Mouse (Mus musculus) limb, embryonic 13.5 days (tissue): ENCODE data around the gene Epn2. TPM values are rescaled to one million over a fixed set of nuclear protein-coding genes. Genes with fewer than 3 reads are reported as not detected.

Experiments used
- ATAC-seq: fragments of 200-750 bp; cut with Nextera tagmentation; 2 replicates; pipeline ENCODE4 v1.8.0; 2017; ENCODE audit warnings: low read depth, moderate number of reproducible peaks, moderate TSS enrichment; ENCODE audit not compliant: low FRiP score
- H3K27ac ChIP-seq: fragments of 300-500 bp; sonication (generic); 2 replicates; pipeline ENCODE4 v1.5.1; 2015; ENCODE audit warnings: inconsistent platforms, mild to moderate bottlenecking, moderate library complexity
- H3K27me3 ChIP-seq: fragments of 300-500 bp; sonication (generic); 2 replicates; pipeline ENCODE4 v1.6.1; 2015; ENCODE audit warnings: mild to moderate bottlenecking, inconsistent platforms
- H3K36me3 ChIP-seq: fragments of 300-500 bp; sonication (generic); 2 replicates; pipeline ENCODE4 v1.6.1; 2015; ENCODE audit warnings: inconsistent platforms, mild to moderate bottlenecking, moderate library complexity
- H3K4me1 ChIP-seq: fragments of 300-500 bp; sonication (generic); 2 replicates; pipeline ENCODE4 v1.6.1; 2015; ENCODE audit warnings: inconsistent platforms
- H3K4me2 ChIP-seq: fragments of 300-500 bp; sonication (generic); replicated peaks from 2 replicates; pipeline ENCODE4 v1.6.1; 2015; ENCODE audit warnings: inconsistent platforms, mild to moderate bottlenecking, moderate library complexity
- H3K4me3 ChIP-seq: fragments of 300-500 bp; sonication (generic); 2 replicates; pipeline ENCODE4 v1.5.1; 2015; ENCODE audit warnings: moderate library complexity, mild to moderate bottlenecking, inconsistent platforms
- H3K9ac ChIP-seq: fragments of 300-500 bp; sonication (generic); 2 replicates; pipeline ENCODE4 v1.6.1; 2015; ENCODE audit warnings: mild to moderate bottlenecking, inconsistent platforms
- H3K9me3 ChIP-seq: fragments of 300-500 bp; sonication (generic); 2 replicates; pipeline ENCODE4 v1.6.1; 2016; ENCODE audit warnings: inconsistent platforms
- WGBS: fragments of 180-500 bp; shearing (Covaris S2); methylation state at CpG from one replicate; pipeline ENCODE4 v1.1.7; 2015; 5-methylcytosine and 5-hydroxymethylcytosine counted together
- polyA plus RNA-seq: library from polyadenylated mRNA; unstranded; fragments of >200 nt; fragmentation: Nextera tagmentation; extraction: Ambion mirVana; gene quantifications from 2 replicates; pipeline ENCODE4 v1.2.1, GENCODE M21; 2015

Gene Epn2
- polyA plus RNA-seq, 1 experiment from 2014 or later, result 32.1 TPM

- Histone ChIP-seq H3K4me1 (peaks cover 25% of the 10 kb centered on the region), H3K27ac (no peak overlapping the region), H3K36me3 (0 out of 2 replicates have a peak, but pooled peaks cover 5% of the 10 kb centered on the region), H3K27me3 (no peaks in the 10 kb centered on the region), H3K9ac (no peak overlapping the region), H3K9me3 (no peaks in the 10 kb centered on the region), H3K4me3 (no peak overlapping the region), H3K4me2 (no peak overlapping the region)
- 71% methylated on average over 5 of the region's 5 CpGs for WGBS
- ATAC-seq, result no peak
These were observed 17.1 kb downstream of the Epn2 start for GRCm38 (mm10) chr11:61562421-61562820.

- Histone ChIP-seq H3K27me3 (no peaks in the 10 kb centered on the region), H3K4me1 (peaks cover 18% of the 10 kb centered on the region)
- WGBS, result 90% methylated on average over 5 of the region's 5 CpGs
These were observed 19.9 kb downstream of the Epn2 start for GRCm38 (mm10) chr11:61559572-61559971.

DNA sequence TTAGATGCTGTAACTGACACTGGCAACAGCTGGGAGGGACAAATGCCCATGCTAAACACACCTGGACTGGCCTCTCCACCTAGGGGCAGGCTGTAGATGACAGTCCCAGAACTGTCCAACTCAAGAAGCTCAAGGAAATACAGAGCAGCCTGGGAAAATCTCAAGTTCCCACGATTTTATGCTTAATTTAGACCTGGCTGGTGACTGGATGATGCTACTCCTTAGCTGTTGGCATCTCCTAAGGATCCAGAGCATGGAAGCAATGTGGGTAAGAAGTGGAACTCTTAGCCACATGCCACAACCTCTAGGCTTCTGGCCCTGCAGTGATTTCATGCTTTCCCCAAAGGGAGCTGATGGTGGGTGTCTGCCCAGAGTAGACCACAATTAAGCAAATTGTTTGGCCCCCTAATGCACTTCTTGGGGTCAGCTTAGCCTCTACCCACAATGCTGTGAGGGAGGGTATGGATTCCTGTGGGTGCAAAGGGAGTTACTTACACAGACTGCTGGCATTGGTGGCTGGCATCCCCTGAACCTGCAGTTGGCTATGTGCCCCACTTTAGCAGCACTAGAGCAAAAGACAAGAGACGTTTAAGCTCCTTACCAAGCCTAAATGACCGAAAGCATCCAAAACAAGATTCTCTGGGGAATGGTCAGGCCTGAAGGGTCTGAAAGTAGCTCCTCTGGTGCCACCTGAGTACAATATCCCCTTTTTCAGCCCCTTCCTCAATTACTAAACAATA is 26.3 kb downstream of the Epn2 start:
- H3K27ac ChIP-seq, result no peak overlapping the region
- no peak overlapping the region for H3K9ac ChIP-seq
- H3K4me2 ChIP-seq, result no peak overlapping the region
- ATAC-seq, result no peak
- H3K4me1 ChIP-seq, result no peaks in the 10 kb centered on the region
- H3K27me3 ChIP-seq, result no peaks in the 10 kb centered on the region
- 85% methylated on average over 3 of the region's 3 CpGs for WGBS
- no peak overlapping the region for H3K4me3 ChIP-seq
- H3K9me3 ChIP-seq, result no peaks in the 10 kb centered on the region
- H3K36me3 ChIP-seq, result peaks cover 5% of the 10 kb centered on the region; the same call in 1 of the 2 replicates

More at GRCm38 (mm10) chr11:61559572-61559971, 19.9 kb downstream of the Epn2 start:
- Histone ChIP-seq H3K9me3 (no peaks in the 10 kb centered on the region), H3K4me3 (no peak overlapping the region), H3K36me3 (peaks cover 10% of the 10 kb centered on the region; the same call in 1 of the 2 replicates), H3K9ac (no peak overlapping the region), H3K4me2 (no peak overlapping the region), H3K27ac (no peak overlapping the region)
- no peak for ATAC-seq

GRCm38 (mm10) chr11:61550631-61551030 is 28.9 kb downstream of the Epn2 start:
- no peaks in the 10 kb centered on the region for H3K27me3 ChIP-seq
- H3K4me3 ChIP-seq, result no peak overlapping the region
- no peaks in the 10 kb centered on the region for H3K9me3 ChIP-seq
- no peaks in the 10 kb centered on the region for H3K4me1 ChIP-seq
- H3K9ac ChIP-seq, result no peak overlapping the region
- H3K27ac ChIP-seq, result no peak overlapping the region
- no peak overlapping the region for H3K4me2 ChIP-seq
- H3K36me3 ChIP-seq, result peaks cover 18% of the 10 kb centered on the region
- ATAC-seq, result no peak

GRCm38 (mm10) chr11:61547710-61548109 is 31.8 kb downstream of the Epn2 start:
- no peak overlapping the region for H3K9ac ChIP-seq
- 92% methylated on average over 4 of the region's 4 CpGs for WGBS

GRCm38 (mm10) chr11:61546452-61546851 is 33.0 kb downstream of the Epn2 start:
- peaks cover 47% of the 10 kb centered on the region for H3K36me3 ChIP-seq
- H3K27me3 ChIP-seq, result no peaks in the 10 kb centered on the region
- no peak overlapping the region for H3K27ac ChIP-seq
- H3K4me1 ChIP-seq, result no peaks in the 10 kb centered on the region
- H3K9me3 ChIP-seq, result no peaks in the 10 kb centered on the region
- H3K4me2 ChIP-seq, result no peak overlapping the region
- WGBS, result 91% methylated on average over 10 of the region's 10 CpGs
- H3K9ac ChIP-seq, result no peak overlapping the region
- ATAC-seq, result no peak
- no peak overlapping the region for H3K4me3 ChIP-seq

More at GRCm38 (mm10) chr11:61547710-61548109, 31.8 kb downstream of the Epn2 start:
- H3K4me1 ChIP-seq, result no peaks in the 10 kb centered on the region
- peaks cover 39% of the 10 kb centered on the region for H3K36me3 ChIP-seq
- no peak overlapping the region for H3K4me3 ChIP-seq
- no peak overlapping the region for H3K4me2 ChIP-seq
- no peaks in the 10 kb centered on the region for H3K27me3 ChIP-seq
- H3K27ac ChIP-seq, result no peak overlapping the region
- ATAC-seq, result no peak
- no peaks in the 10 kb centered on the region for H3K9me3 ChIP-seq

DNA sequence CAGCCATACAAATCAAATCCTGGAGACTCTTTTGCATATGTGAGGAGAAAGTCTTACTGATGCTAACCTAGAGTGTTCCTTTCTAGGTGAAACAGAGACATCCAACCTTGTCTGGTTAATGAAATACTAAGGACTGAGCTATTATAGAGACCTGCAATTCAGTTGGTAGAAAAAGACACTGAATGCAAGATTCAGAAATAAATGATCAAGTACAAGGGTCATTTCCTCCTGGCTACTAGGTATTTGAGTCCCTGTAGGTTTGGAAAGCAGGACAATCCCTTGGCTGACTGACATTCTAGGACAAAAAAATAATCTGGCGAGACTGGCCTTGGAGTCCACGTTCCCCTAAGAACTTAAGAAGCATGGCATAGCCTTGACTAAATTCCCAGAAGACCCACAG is 33.9 kb downstream of the Epn2 start:
- WGBS, result 93% methylated on average over 2 of the region's 2 CpGs
- Histone ChIP-seq H3K4me3 (no peak overlapping the region), H3K4me1 (no peaks in the 10 kb centered on the region), H3K27me3 (no peaks in the 10 kb centered on the region), H3K9ac (no peak overlapping the region), H3K36me3 (peaks cover 54% of the 10 kb centered on the region), H3K4me2 (no peak overlapping the region), H3K9me3 (no peaks in the 10 kb centered on the region), H3K27ac (no peak overlapping the region)
- ATAC-seq, result no peak

GRCm38 (mm10) chr11:61541106-61541505 is 38.4 kb downstream of the Epn2 start:
- Histone ChIP-seq H3K27me3 (no peaks in the 10 kb centered on the region), H3K27ac (no peak overlapping the region), H3K4me2 (no peak overlapping the region), H3K36me3 (peaks cover 62% of the 10 kb centered on the region), H3K9ac (no peak overlapping the region), H3K4me3 (no peak overlapping the region), H3K9me3 (no peaks in the 10 kb centered on the region), H3K4me1 (no peaks in the 10 kb centered on the region)
- WGBS, result 85% methylated on average over 2 of the region's 2 CpGs
- no peak for ATAC-seq

- ATAC-seq, result no peak
- WGBS, result 88% methylated on average over 7 of the region's 7 CpGs
- H3K9me3 ChIP-seq, result no peaks in the 10 kb centered on the region
- H3K27ac ChIP-seq, result no peak overlapping the region
- no peaks in the 10 kb centered on the region for H3K27me3 ChIP-seq
- no peak overlapping the region for H3K9ac ChIP-seq
- H3K4me3 ChIP-seq, result no peak overlapping the region
- peaks cover 57% of the 10 kb centered on the region for H3K36me3 ChIP-seq
- H3K4me2 ChIP-seq, result no peak overlapping the region
- H3K4me1 ChIP-seq, result no peaks in the 10 kb centered on the region
These were observed 38.8 kb downstream of the Epn2 start for GRCm38 (mm10) chr11:61540642-61541041.

GRCm38 (mm10) chr11:61537362-61537761 is 42.1 kb downstream of the Epn2 start:
- Histone ChIP-seq H3K4me3 (no peak overlapping the region), H3K9ac (no peak overlapping the region), H3K4me1 (no peaks in the 10 kb centered on the region), H3K27ac (no peak overlapping the region), H3K4me2 (no peak overlapping the region), H3K9me3 (no peaks in the 10 kb centered on the region), H3K27me3 (no peaks in the 10 kb centered on the region), H3K36me3 (peaks cover 40% of the 10 kb centered on the region)
- WGBS, result 92% methylated on average over 3 of the region's 3 CpGs
- ATAC-seq, result no peak

GRCm38 (mm10) chr11:61536952-61537351 is 42.5 kb downstream of the Epn2 start:
- H3K4me3 ChIP-seq, result no peak overlapping the region
- H3K4me2 ChIP-seq, result no peak overlapping the region
- peaks cover 42% of the 10 kb centered on the region for H3K36me3 ChIP-seq
- H3K9me3 ChIP-seq, result no peaks in the 10 kb centered on the region
- WGBS, result 71% methylated on average over 3 of the region's 3 CpGs
- no peaks in the 10 kb centered on the region for H3K27me3 ChIP-seq
- no peaks in the 10 kb centered on the region for H3K4me1 ChIP-seq
- H3K9ac ChIP-seq, result no peak overlapping the region
- no peak overlapping the region for H3K27ac ChIP-seq
- ATAC-seq, result no peak

DNA sequence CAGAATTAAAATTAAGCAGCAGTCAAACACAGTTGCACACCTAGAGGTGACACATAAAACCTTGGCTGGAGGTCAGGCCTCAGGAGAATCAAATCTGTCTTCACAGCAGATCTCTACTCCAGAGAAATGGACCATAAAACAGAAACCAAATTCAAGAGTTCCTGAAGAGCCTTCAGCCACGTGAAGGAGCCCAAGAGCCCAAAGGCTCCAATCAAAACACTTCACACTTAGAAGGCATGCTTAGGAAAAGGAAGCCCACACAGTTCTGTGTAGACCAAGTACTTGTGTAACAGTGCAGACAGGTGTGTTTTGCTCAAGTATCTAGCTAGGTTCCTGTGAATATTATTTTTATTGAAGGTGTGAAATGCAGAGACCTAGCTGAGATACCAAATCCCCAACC is 44.0 kb downstream of the Epn2 start:
- Histone ChIP-seq H3K4me3 (no peak overlapping the region), H3K9ac (no peak overlapping the region), H3K27ac (no peak overlapping the region), H3K9me3 (no peaks in the 10 kb centered on the region), H3K4me1 (no peaks in the 10 kb centered on the region), H3K27me3 (no peaks in the 10 kb centered on the region), H3K36me3 (peaks cover 34% of the 10 kb centered on the region), H3K4me2 (no peak overlapping the region)
- ATAC-seq, result no peak
- 50% methylated on average over 1 of the region's 1 CpGs for WGBS

GRCm38 (mm10) chr11:61533571-61533970 is 45.9 kb downstream of the Epn2 start:
- H3K9ac ChIP-seq, result no peak overlapping the region
- H3K27me3 ChIP-seq, result no peaks in the 10 kb centered on the region
- H3K36me3 ChIP-seq, result peaks cover 38% of the 10 kb centered on the region
- 83% methylated on average over 5 of the region's 5 CpGs for WGBS
- ATAC-seq, result no peak
- H3K4me2 ChIP-seq, result no peak overlapping the region
- no peak overlapping the region for H3K4me3 ChIP-seq
- H3K9me3 ChIP-seq, result no peaks in the 10 kb centered on the region
- H3K27ac ChIP-seq, result no peak overlapping the region
- H3K4me1 ChIP-seq, result peaks cover 7% of the 10 kb centered on the region
